Mouse (Mus musculus): ENCODE data around the gene Ubtd1. TPM values are rescaled to one million over a fixed set of nuclear protein-coding genes. Genes with fewer than 3 reads are reported as not detected.

The Ubtd1 gene
- total RNA-seq, 2 experiments from 2014 or later: 15.8 to 18.9 TPM

- DNase-seq (ENCODE audit: low spot score in 2 of 2): peak; percentile 67 to 75
These were observed 11.9 kb downstream of the Ubtd1 start for GRCm38 (mm10) chr19:41993484-41993883.

GRCm38 (mm10) chr19:41994023-41994422, 12.5 kb downstream of the Ubtd1 start:
- DNase-seq (ENCODE audit: low spot score in 2 of 2): no peak

GRCm38 (mm10) chr19:41995483-41995882, 13.9 kb downstream of the Ubtd1 start:
- no peak for DNase-seq (ENCODE audit: low spot score in 2 of 2)

- DNase-seq (ENCODE audit: low spot score in 2 of 2): no peak
These were observed 15.5 kb downstream of the Ubtd1 start for GRCm38 (mm10) chr19:41997090-41997489.

- no peak for DNase-seq (ENCODE audit: low spot score in 2 of 2)
These were observed 17.4 kb downstream of the Ubtd1 start for GRCm38 (mm10) chr19:41998770-41999548.

- no peak for DNase-seq (ENCODE audit: low spot score in 2 of 2)
These were observed 18.2 kb downstream of the Ubtd1 start for GRCm38 (mm10) chr19:41999688-42000283.

- no peak for DNase-seq (ENCODE audit: low spot score in 2 of 2)
These were observed 18.9 kb downstream of the Ubtd1 start for GRCm38 (mm10) chr19:42000446-42000958.

- no peak for DNase-seq (ENCODE audit: low spot score in 2 of 2)
These were observed 19.9 kb downstream of the Ubtd1 start for GRCm38 (mm10) chr19:42001253-42001980.

- no peak for DNase-seq (ENCODE audit: low spot score in 2 of 2)
These were observed 22.7 kb downstream of the Ubtd1 start for GRCm38 (mm10) chr19:42004258-42004657.

GRCm38 (mm10) chr19:42005616-42006015, 24.1 kb downstream of the Ubtd1 start:
- DNase-seq (ENCODE audit: low spot score in 2 of 2): no peak

DNA sequence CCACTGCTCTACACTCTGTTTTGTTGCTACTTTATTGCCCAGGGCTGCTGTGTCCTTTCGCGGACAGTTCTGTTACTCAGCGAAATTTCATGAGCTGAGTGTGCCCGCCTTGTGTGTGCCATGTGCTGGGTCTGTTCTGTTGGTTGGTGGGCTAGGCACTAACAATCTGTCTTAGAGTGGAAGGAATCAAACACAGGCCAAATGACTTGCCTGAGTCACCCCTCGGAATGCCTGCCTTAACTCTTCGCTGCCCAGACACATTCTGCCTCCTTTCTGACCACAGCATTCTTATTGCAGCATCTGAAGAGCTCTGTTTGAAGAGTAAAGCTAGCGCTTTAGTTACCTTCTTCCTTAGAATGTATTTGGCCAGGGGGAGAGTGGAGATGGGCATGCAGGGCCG, 25.0 kb downstream of the Ubtd1 start:
- DNase-seq (ENCODE audit: low spot score in 2 of 2): no peak

DNA sequence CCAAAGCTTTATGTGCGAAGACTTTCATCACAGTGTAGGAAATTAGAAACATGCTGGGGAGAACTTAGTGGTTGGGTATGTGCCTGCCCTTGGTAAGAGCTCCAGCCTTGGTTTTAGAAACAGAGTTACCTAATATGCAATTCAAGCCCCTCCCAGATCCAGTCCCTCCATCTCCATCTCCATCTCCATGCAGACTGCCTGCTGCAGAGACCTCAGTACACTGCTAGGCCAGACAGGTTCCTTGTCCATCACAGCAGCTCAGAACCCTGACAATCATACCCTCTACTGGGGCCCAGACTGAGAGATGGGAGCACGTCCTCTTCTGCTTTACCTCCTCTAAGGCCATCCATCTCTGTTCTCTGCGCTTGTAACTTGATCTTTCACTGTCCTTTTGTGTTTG, 27.0 kb downstream of the Ubtd1 start:
- no peak for DNase-seq (ENCODE audit: low spot score in 2 of 2)

GRCm38 (mm10) chr19:42009067-42009466, 27.5 kb downstream of the Ubtd1 start:
- DNase-seq (ENCODE audit: low spot score in 2 of 2): no peak

DNA sequence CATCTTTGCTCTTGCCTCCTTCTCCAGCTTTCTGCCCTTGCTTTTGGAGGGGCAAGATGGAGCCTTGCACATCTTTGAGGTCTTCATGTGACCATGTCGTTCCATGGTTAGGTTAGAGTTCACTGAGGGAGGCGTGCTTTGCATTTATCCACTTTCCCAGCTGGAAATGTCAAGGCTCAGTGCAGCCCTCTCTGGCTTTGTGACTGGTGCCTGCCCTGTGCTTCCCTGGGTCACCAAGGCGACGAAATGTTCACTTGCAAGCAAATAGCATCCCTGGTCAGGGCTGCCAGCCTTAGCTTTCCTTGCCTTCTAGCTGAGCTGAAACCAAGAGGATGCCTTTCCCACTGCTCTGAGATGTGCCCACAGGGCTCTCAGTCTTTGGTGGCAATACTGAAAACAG, 28.9 kb downstream of the Ubtd1 start:
- DNase-seq (ENCODE audit: low spot score in 2 of 2): no peak

GRCm38 (mm10) chr19:42011123-42011522, 29.6 kb downstream of the Ubtd1 start:
- no peak for DNase-seq (ENCODE audit: low spot score in 2 of 2)

- DNase-seq (ENCODE audit: low spot score in 2 of 2): no peak
These were observed 32.8 kb downstream of the Ubtd1 start for GRCm38 (mm10) chr19:42014231-42014825.

GRCm38 (mm10) chr19:42015001-42015400, 33.4 kb downstream of the Ubtd1 start:
- DNase-seq (ENCODE audit: low spot score in 2 of 2): no peak

GRCm38 (mm10) chr19:42016251-42016650, 34.7 kb downstream of the Ubtd1 start:
- no peak for DNase-seq (ENCODE audit: low spot score in 2 of 2)

DNA sequence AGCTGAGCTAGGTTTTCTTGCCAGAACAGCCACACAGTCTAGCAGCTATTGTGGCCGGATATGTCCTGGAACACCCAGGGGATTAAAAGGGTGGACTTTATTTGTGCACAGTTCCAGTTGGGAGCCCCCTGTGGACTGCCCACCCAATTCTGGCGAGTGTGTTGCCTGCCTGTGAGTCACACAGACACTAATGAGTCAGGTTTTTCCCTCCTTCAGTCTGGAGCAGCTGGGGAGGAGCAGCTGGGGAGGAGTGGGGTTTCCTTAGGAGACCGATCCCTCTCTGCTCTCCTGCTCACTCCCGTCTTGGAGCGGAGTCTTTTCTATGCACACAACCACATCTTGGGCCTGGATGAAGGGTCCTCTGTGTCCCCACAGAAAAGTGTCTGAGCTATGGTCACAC, 35.3 kb downstream of the Ubtd1 start:
- peak; percentile 29 to 32 for DNase-seq (ENCODE audit: low spot score in 2 of 2)

DNA sequence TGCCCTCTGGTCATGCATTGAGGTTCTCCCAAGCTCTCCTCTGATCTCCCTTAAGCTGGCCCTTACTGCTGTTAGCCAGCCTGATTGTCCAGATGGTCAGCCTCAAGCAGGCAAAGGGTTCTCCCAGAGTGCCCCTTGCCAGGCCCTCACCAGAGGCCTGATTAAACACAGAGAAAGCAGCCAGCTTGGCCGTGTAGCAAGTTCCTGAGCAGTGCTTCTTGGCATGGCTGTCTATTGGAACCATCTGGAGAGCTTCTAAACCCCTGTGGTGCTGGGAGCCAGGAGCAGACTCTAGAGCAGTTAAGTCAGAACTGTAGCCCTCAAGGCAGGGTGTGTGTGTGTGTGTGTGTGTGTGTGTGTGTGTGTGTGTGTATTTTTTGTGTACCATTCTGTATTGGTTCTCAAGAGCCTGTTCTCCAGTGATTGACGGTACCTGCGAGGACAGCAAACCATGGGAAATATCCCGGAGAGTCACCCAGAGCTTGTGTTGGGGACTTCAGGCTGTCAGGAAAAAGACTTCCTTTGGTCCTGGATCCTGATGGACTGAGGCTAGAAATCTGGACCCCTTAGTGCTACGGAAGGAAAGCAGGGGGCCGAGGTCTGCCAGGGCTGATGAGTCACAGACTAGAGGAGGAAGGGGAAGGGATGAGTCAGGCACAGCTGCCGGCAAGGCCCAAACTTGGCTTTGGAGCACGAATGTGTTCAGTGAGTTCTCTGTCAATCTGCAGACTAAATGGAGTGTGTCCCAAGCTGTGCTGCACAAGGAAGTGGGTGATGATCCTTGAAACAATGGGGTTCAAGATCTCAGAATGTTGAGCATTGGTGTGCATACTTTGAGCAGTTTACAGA, 36.1 kb downstream of the Ubtd1 start:
- DNase-seq (ENCODE audit: low spot score in 2 of 2): peak; percentile 60 to 62
